Mouse (Mus musculus) testis, adult 2 months (tissue): ENCODE measurements around the gene Slc16a9. TPM values are rescaled to one million over a fixed set of nuclear protein-coding genes. Genes with fewer than 3 reads are reported as not detected.

Experiments used
- H3K27ac ChIP-seq: fragments of 200-500 bp; 2 replicates; pipeline ENCODE4 v1.5.1; 2012; ENCODE audit warnings: low read depth, low read length; ENCODE audit not compliant: control insufficient read depth, insufficient read depth
- H3K27me3 ChIP-seq: fragments of 200-500 bp; 2 replicates; pipeline ENCODE4 v1.6.1; 2012; ENCODE audit warnings: mild to moderate bottlenecking, low read length, moderate library complexity; ENCODE audit not compliant: control insufficient read depth, insufficient read depth
- H3K36me3 ChIP-seq: fragments of 200-500 bp; 2 replicates; pipeline ENCODE4 v1.6.1; 2012; ENCODE audit warnings: mild to moderate bottlenecking, low read length; ENCODE audit not compliant: control insufficient read depth, insufficient read depth
- H3K4me1 ChIP-seq: fragments of 200-500 bp; 2 replicates; pipeline ENCODE4 v1.6.1; 2012; ENCODE audit warnings: low read length; ENCODE audit not compliant: control insufficient read depth, insufficient read depth
- H3K4me3 ChIP-seq: fragments of 200-500 bp; 2 replicates; pipeline ENCODE4 v1.5.1; 2012; ENCODE audit warnings: low read depth, mild to moderate bottlenecking, low read length, moderate library complexity, mixed read lengths; ENCODE audit not compliant: control insufficient read depth
- CTCF ChIP-seq: fragments of 200-500 bp; IDR thresholded peaks from 2 replicates; pipeline ENCODE4 v1.5.1; 2012; ENCODE audit warnings: low read depth, mild to moderate bottlenecking, inconsistent platforms, low read length, moderate library complexity; ENCODE audit not compliant: control insufficient read depth, insufficient read depth, insufficient replicate concordance
- POLR2A ChIP-seq: fragments of 200-500 bp; IDR thresholded peaks from 2 replicates; pipeline ENCODE4 v1.6.1; 2012; ENCODE audit warnings: low read depth, mild to moderate bottlenecking, inconsistent platforms, low read length, moderate library complexity; ENCODE audit not compliant: control insufficient read depth
- polyA plus RNA-seq: library from polyadenylated mRNA; depleted of rRNA; stranded (reverse); fragments of >200 nt; gene quantifications from 2 replicates; pipeline ENCODE4 v1.2.3, GENCODE M21; 2012

The Slc16a9 gene
- polyA plus RNA-seq, 1 experiment = 2.2 TPM

GRCm38 (mm10) chr10:70264337-70265036, 19.6 kb downstream of the Slc16a9 start:
- Histone ChIP-seq H3K36me3 (no peaks in the 10 kb centered on the region), H3K27me3 (no peaks in the 10 kb centered on the region), H3K4me1 (peaks cover 11% of the 10 kb centered on the region), H3K4me3 (no peak overlapping the region), H3K27ac (no peak overlapping the region)
- TF ChIP-seq CTCF (no peak), POLR2A (no peak)

DNA sequence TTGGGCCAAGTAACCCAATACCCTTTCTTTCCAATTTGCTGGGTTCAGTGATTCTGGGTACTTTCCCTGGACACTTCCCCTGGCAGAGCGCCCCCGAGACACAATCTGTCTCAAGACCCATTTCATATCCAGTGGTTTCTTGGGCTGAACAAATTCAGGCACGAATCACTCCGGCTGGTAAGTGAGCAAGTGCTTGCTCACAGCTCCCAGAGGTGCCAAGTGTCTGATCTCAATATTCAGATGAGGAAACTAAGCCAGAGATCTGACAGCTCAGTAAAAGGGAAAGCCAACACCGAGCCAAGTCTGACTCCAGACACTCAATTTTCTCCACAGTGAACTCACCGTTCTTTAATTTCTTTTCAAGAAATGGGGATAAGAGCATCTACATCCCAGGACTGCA, 21.6 kb downstream of the Slc16a9 start:
- Histone ChIP-seq H3K27me3 (no peaks in the 10 kb centered on the region), H3K36me3 (no peaks in the 10 kb centered on the region), H3K27ac (no peak overlapping the region; the same call in 1 of the 2 replicates), H3K4me3 (peak overlapping the region; percentile 73), H3K4me1 (peaks cover 11% of the 10 kb centered on the region)
- no peak for TF ChIP-seq CTCF
- no peak for TF ChIP-seq POLR2A

DNA sequence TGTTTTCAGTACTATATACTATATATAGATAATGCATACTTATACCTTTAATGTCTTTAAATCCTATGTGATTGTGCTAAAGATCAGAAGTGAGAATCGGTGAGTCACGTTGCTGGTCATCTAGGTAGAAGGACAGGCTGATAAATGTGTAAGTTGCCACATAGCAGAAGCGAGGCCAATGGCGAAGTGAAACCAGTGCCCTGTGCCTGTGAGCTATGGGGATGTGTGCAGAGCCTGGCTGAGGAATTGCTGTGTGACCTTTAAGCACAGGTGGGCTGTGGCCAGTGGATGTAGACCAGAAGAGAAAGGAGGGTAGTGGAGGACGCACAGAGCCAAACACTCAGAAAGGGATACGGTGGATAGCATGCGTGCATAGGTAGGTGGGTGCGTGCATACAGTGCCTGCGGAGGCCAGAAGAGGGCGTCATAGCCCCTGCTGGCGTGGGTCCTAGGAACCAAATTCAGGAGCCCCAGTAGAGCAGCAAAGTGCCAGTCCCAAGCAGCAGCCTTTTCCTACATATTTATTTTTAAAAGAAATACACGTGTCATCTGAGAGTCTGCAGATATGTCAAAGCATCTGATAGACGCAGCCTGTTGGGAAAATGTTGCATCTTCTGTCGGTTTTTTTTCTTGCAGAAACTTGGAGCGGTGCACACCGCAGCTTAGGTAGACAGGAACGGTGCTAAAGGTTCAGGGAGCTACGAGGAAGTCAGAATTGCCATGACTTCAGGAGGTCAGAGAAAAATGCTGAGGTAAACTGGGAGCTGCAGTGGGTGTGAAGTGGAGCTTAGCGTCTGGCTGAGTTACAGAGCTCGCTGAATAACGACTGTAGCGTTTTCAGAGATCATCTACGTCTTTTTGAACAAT, 23.9 kb downstream of the Slc16a9 start:
- H3K4me1 ChIP-seq = peaks cover 11% of the 10 kb centered on the region
- no peak for TF ChIP-seq POLR2A
- no peak for TF ChIP-seq CTCF
- H3K27ac ChIP-seq = no peak overlapping the region
- H3K36me3 ChIP-seq = no peaks in the 10 kb centered on the region
- H3K4me3 ChIP-seq = no peak overlapping the region
- H3K27me3 ChIP-seq = no peaks in the 10 kb centered on the region

GRCm38 (mm10) chr10:70269447-70269787, 24.5 kb downstream of the Slc16a9 start:
- H3K4me3 ChIP-seq = no peak overlapping the region
- peaks cover 11% of the 10 kb centered on the region for H3K4me1 ChIP-seq
- H3K27me3 ChIP-seq = no peaks in the 10 kb centered on the region
- no peak overlapping the region for H3K27ac ChIP-seq
- no peak for TF ChIP-seq CTCF
- TF ChIP-seq POLR2A = no peak
- no peaks in the 10 kb centered on the region for H3K36me3 ChIP-seq

DNA sequence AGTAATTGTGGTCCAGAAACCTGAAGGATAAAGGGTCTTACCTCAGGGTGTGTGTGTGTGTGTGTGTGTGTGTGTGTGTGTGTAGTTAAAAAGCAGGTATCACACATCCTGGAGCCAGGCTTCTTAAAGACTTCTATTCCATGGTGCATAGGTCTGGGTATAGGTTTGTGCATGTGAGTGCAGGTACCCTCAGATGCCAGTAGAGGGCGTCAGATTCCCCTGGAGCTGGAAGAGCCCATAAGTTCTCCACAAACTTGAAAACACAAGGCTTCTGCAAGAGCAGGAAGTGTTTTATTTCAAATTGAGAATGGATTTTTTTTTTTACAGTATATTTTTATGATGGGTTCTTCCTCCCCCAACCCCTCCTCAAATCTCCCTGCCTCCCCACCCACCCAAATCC, 31.8 kb downstream of the Slc16a9 start:
- no peaks in the 10 kb centered on the region for H3K27me3 ChIP-seq
- H3K36me3 ChIP-seq = no peaks in the 10 kb centered on the region
- H3K27ac ChIP-seq = no peak overlapping the region
- no peaks in the 10 kb centered on the region for H3K4me1 ChIP-seq
- TF ChIP-seq CTCF (no peak; the same call in 1 of the 2 replicates), POLR2A (no peak)
- no peak overlapping the region for H3K4me3 ChIP-seq

DNA sequence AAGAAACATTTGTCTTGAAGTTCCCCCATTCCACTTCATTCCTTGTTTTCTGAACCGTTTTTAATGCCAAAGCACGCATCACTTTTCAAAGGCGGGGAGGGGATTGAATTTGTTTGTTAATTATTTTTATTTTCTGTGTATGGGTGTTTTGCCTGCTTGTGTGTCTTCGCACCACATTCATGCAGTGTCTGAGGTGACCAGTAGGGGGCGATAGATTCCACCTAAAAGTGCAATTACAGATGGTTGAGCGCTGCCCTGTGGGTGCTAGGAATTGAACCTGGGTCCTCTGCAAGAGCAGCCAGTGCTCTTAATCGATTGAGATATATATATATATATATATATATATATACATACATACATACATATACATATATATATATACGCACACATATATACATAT, 34.4 kb downstream of the Slc16a9 start:
- Histone ChIP-seq H3K27me3 (no peaks in the 10 kb centered on the region), H3K4me1 (peaks cover under 1% of the 10 kb centered on the region), H3K4me3 (no peak overlapping the region), H3K27ac (no peak overlapping the region), H3K36me3 (no peaks in the 10 kb centered on the region)
- TF ChIP-seq CTCF = peak; percentile 36; the same call in 1 of the 2 replicates
- TF ChIP-seq POLR2A = no peak

DNA sequence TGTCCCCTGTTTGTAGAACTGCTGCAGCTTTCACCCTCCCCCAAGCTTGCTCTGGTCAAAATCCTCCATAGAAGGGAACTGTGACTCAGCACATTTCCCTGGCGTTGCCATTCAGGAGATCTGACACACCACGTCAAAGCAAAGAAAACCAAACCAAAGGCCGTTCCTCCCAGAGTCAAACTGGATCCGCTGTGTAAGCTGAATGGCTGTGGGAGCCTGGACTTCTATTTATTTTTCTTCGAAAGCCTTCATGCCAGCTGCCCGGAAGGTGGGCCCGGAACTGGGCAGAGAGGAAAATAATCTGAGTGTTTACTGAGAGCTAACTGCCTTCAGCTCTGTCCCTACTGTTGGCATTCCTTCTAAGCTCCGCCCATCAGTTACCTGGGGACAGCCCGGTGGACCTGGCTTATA, 42.9 kb downstream of the Slc16a9 start:
- Histone ChIP-seq H3K4me1 (peaks cover 20% of the 10 kb centered on the region), H3K36me3 (no peaks in the 10 kb centered on the region), H3K27ac (peak overlapping the region; percentile 25; the same call in 1 of the 2 replicates), H3K27me3 (no peaks in the 10 kb centered on the region), H3K4me3 (peak overlapping the region; percentile 84)
- TF ChIP-seq POLR2A (no peak), CTCF (no peak)
